Mouse (Mus musculus): ENCODE results near the gene Selenoo.

The Selenoo gene

DNA sequence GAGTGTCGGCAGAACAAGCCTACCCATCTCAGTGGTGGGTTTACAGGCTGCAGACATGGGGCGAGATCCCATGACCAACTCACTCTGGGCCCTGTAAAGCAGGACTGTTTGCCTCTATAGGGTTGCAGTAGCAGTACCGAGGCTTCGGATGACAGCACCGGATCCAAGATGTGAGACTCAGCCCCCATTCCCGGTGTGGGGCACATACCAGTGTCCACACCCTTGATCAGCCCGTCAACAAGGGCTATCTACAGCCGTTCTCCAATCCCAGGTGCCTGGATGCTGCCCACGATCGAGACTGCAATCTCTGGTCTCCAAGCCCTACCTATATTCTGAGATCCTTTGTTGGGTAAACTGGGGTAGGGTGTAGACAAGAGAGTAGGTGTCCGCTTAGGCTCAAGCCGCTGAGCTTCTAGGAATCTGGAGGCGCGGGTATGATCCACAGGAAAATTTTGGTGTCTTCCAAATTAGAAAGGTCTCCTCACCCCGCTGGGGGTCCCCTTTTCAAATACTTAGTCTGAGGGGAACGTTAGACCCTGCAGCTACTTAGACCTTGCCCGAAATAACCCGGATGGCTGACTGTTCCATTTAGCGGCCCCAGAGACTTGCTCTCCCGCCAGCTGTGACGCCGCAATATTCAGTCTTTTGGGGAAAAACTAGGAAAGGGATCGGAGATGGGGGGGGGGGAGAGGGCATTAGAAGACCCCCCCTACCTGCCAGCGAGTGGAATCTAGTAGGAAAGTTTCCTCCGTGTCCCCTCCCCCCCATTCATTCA is 59.8 kb downstream of the Selenoo start:
- DNase-seq (ENCODE audit: low spot score in 2 of 2) = no peak

- no peak for DNase-seq (ENCODE audit: low spot score in 2 of 2)
These were observed 60.6 kb downstream of the Selenoo start, which contains the start of gene Mapk11 for GRCm38 (mm10) chr15:89149271-89150040. Gene Mapk11, minus strand, starts transcription at chr15:89149628.
